Mouse (Mus musculus) hindbrain, embryonic 13.5 days (tissue): ENCODE data around the gene Dctn1. TPM values are rescaled to one million over a fixed set of nuclear protein-coding genes. Genes with fewer than 3 reads are reported as not detected.

Experiments
- ATAC-seq: fragments of 200-750 bp; cut with Nextera tagmentation; 2 replicates; pipeline ENCODE4 v1.8.0; 2017; ENCODE audit warnings: moderate TSS enrichment; ENCODE audit not compliant: low FRiP score
- H3K27ac ChIP-seq: fragments of 300-500 bp; sonication (generic); 2 replicates; pipeline ENCODE4 v1.5.1; 2015; ENCODE audit warnings: inconsistent platforms, mild to moderate bottlenecking, moderate library complexity
- H3K27me3 ChIP-seq: fragments of 300-500 bp; sonication (generic); 2 replicates; pipeline ENCODE4 v1.6.1; 2015; ENCODE audit warnings: mild to moderate bottlenecking, inconsistent platforms
- H3K36me3 ChIP-seq: fragments of 300-500 bp; sonication (generic); 2 replicates; pipeline ENCODE4 v1.6.1; 2015; ENCODE audit warnings: mild to moderate bottlenecking, inconsistent platforms
- H3K4me1 ChIP-seq: fragments of 300-500 bp; sonication (generic); replicated peaks from 2 replicates; pipeline ENCODE4 v1.6.1; 2015; ENCODE audit warnings: inconsistent platforms
- H3K4me2 ChIP-seq: fragments of 300-500 bp; sonication (generic); 2 replicates; pipeline ENCODE4 v1.6.1; 2015; ENCODE audit warnings: inconsistent platforms, mild to moderate bottlenecking, moderate library complexity
- H3K4me3 ChIP-seq: fragments of 300-500 bp; sonication (generic); 2 replicates; pipeline ENCODE4 v1.5.1; 2015; ENCODE audit warnings: mild to moderate bottlenecking, inconsistent platforms
- H3K9ac ChIP-seq: fragments of 300-500 bp; sonication (generic); 2 replicates; pipeline ENCODE4 v1.6.1; 2015; ENCODE audit warnings: mild to moderate bottlenecking, inconsistent platforms
- H3K9me3 ChIP-seq: fragments of 300-500 bp; sonication (generic); 2 replicates; pipeline ENCODE4 v1.6.1; 2016; ENCODE audit warnings: inconsistent platforms
- WGBS: fragments of 180-500 bp; shearing (Covaris S2); methylation state at CpG from one replicate; pipeline ENCODE4 v1.1.7; 2015; 5-methylcytosine and 5-hydroxymethylcytosine counted together
- polyA plus RNA-seq: library from polyadenylated mRNA; unstranded; fragments of >200 nt; fragmentation: Nextera tagmentation; extraction: Ambion mirVana; gene quantifications from 2 replicates; pipeline ENCODE4 v1.2.1, GENCODE M21; 2015

The Dctn1 gene
- polyA plus RNA-seq, 1 experiment from 2014 or later: 142 TPM

- Histone ChIP-seq H3K27ac (no peak overlapping the region), H3K4me3 (no peak overlapping the region), H3K27me3 (no peaks in the 10 kb centered on the region), H3K36me3 (no peaks in the 10 kb centered on the region), H3K4me2 (no peak overlapping the region), H3K9ac (no peak overlapping the region), H3K4me1 (peaks cover 19% of the 10 kb centered on the region), H3K9me3 (no peaks in the 10 kb centered on the region)
- ATAC-seq: no peak
- 91% methylated on average over 2 of the region's 2 CpGs for WGBS
Measured at GRCm38 (mm10) chr6:83208050-83208400, 42.3 kb downstream of the Dctn1 start.

- H3K9me3 ChIP-seq: no peaks in the 10 kb centered on the region
- WGBS: 52% methylated on average over 2 of the region's 2 CpGs
- ATAC-seq: no peak; the same call in 1 of the 2 replicates
Measured at GRCm38 (mm10) chr6:83210495-83210894, 44.8 kb downstream of the Dctn1 start.

GRCm38 (mm10) chr6:83211526-83211925, 45.8 kb downstream of the Dctn1 start:
- no peaks in the 10 kb centered on the region for H3K9me3 ChIP-seq
- peaks cover 23% of the 10 kb centered on the region for H3K4me1 ChIP-seq
- H3K9ac ChIP-seq: 0 out of 2 replicates have a peak overlapping the region, but pooled peaks have one; percentile 21
- H3K27me3 ChIP-seq: no peaks in the 10 kb centered on the region
- H3K4me2 ChIP-seq: no peak overlapping the region
- peak overlapping the region; percentile 52; the same call in 1 of the 2 replicates for H3K27ac ChIP-seq
- WGBS: 18% methylated on average over 5 of the region's 5 CpGs
- no peak overlapping the region for H3K4me3 ChIP-seq
- ATAC-seq: no peak
- H3K36me3 ChIP-seq: no peaks in the 10 kb centered on the region

More at GRCm38 (mm10) chr6:83210495-83210894, 44.8 kb downstream of the Dctn1 start:
- H3K27me3 ChIP-seq: no peaks in the 10 kb centered on the region
- peaks cover 21% of the 10 kb centered on the region for H3K4me1 ChIP-seq
- H3K9ac ChIP-seq: no peak overlapping the region
- H3K4me3 ChIP-seq: no peak overlapping the region
- no peak overlapping the region for H3K4me2 ChIP-seq
- no peaks in the 10 kb centered on the region for H3K36me3 ChIP-seq
- H3K27ac ChIP-seq: no peak overlapping the region

GRCm38 (mm10) chr6:83215002-83215666, 49.4 kb downstream of the Dctn1 start:
- 14% methylated on average over 7 of the region's 7 CpGs for WGBS
- H3K4me1 ChIP-seq: peaks cover 20% of the 10 kb centered on the region
- no peaks in the 10 kb centered on the region for H3K9me3 ChIP-seq
- H3K9ac ChIP-seq: no peak overlapping the region
- ATAC-seq: peak; percentile 91
- H3K4me2 ChIP-seq: no peak overlapping the region
- no peaks in the 10 kb centered on the region for H3K27me3 ChIP-seq
- no peaks in the 10 kb centered on the region for H3K36me3 ChIP-seq
- no peak overlapping the region; the same call in 1 of the 2 replicates for H3K27ac ChIP-seq
- no peak overlapping the region for H3K4me3 ChIP-seq

GRCm38 (mm10) chr6:83219814-83220213, 54.1 kb downstream of the Dctn1 start, which contains the start of gene Slc4a5:
Slc4a5 (plus strand) TSS chr6:83219828.
- H3K9me3 ChIP-seq: no peaks in the 10 kb centered on the region
- 0 out of 2 replicates have a peak, but pooled peaks cover 5% of the 10 kb centered on the region for H3K27me3 ChIP-seq
- 0 out of 2 replicates have a peak, but pooled peaks cover 4% of the 10 kb centered on the region for H3K4me1 ChIP-seq
- no peak for ATAC-seq
- H3K36me3 ChIP-seq: no peaks in the 10 kb centered on the region
- no peak within 1 kb of the TSS for H3K27ac ChIP-seq
- WGBS: 75% methylated on average over 3 of the region's 3 CpGs
- H3K4me2 ChIP-seq: no peak within 1 kb of the TSS
- no peak within 1 kb of the TSS for H3K9ac ChIP-seq
- H3K4me3 ChIP-seq: no peak within 1 kb of the TSS

- Histone ChIP-seq H3K27ac (no peak overlapping the region), H3K4me1 (peaks cover 9% of the 10 kb centered on the region), H3K27me3 (peaks cover 24% of the 10 kb centered on the region), H3K9ac (no peak overlapping the region), H3K9me3 (no peaks in the 10 kb centered on the region), H3K4me2 (no peak overlapping the region), H3K36me3 (no peaks in the 10 kb centered on the region), H3K4me3 (no peak overlapping the region)
- ATAC-seq: no peak
- WGBS: 40% methylated on average over 2 of the region's 2 CpGs
Measured at GRCm38 (mm10) chr6:83231486-83231885, 65.8 kb downstream of the Dctn1 start.

GRCm38 (mm10) chr6:83233306-83233705, 67.6 kb downstream of the Dctn1 start:
- Histone ChIP-seq H3K9me3 (no peaks in the 10 kb centered on the region), H3K27me3 (peaks cover 25% of the 10 kb centered on the region), H3K4me3 (no peak overlapping the region), H3K4me2 (no peak overlapping the region), H3K36me3 (no peaks in the 10 kb centered on the region), H3K27ac (no peak overlapping the region), H3K4me1 (peaks cover 17% of the 10 kb centered on the region), H3K9ac (no peak overlapping the region)
- ATAC-seq: no peak
- WGBS: 81% methylated on average over 4 of the region's 4 CpGs

- 1% methylated on average over 14 of the region's 14 CpGs for WGBS
Measured at GRCm38 (mm10) chr6:83234280-83234741, 68.6 kb downstream of the Dctn1 start.

GRCm38 (mm10) chr6:83237123-83237522, 71.4 kb downstream of the Dctn1 start:
- WGBS: 3% methylated on average over 9 of the region's 9 CpGs
- Histone ChIP-seq H3K36me3 (no peaks in the 10 kb centered on the region), H3K27me3 (peaks cover 46% of the 10 kb centered on the region), H3K9ac (0 out of 2 replicates have a peak overlapping the region, but pooled peaks have one; percentile 8), H3K4me2 (peak overlapping the region; percentile 33), H3K4me3 (no peak overlapping the region), H3K4me1 (peaks cover 17% of the 10 kb centered on the region), H3K9me3 (no peaks in the 10 kb centered on the region), H3K27ac (no peak overlapping the region)
- 0 out of 2 replicates have a peak, but pooled peaks have one; percentile 39 for ATAC-seq

More at GRCm38 (mm10) chr6:83234280-83234741, 68.6 kb downstream of the Dctn1 start:
- no peak overlapping the region for H3K27ac ChIP-seq
- peak overlapping the region; percentile 39; the same call in 1 of the 2 replicates for H3K9ac ChIP-seq
- no peaks in the 10 kb centered on the region for H3K36me3 ChIP-seq
- ATAC-seq: 0 out of 2 replicates have a peak, but pooled peaks have one; percentile 49
- no peaks in the 10 kb centered on the region for H3K9me3 ChIP-seq
- H3K4me1 ChIP-seq: peaks cover 17% of the 10 kb centered on the region
- peaks cover 34% of the 10 kb centered on the region for H3K27me3 ChIP-seq
- peak overlapping the region; percentile 43 for H3K4me2 ChIP-seq
- no peak overlapping the region for H3K4me3 ChIP-seq

GRCm38 (mm10) chr6:83244422-83245061, 78.8 kb downstream of the Dctn1 start:
- no peak for ATAC-seq
- H3K27me3 ChIP-seq: peaks cover 10% of the 10 kb centered on the region; the same call in 1 of the 2 replicates
- no peaks in the 10 kb centered on the region for H3K9me3 ChIP-seq
- no peak overlapping the region for H3K9ac ChIP-seq
- H3K36me3 ChIP-seq: no peaks in the 10 kb centered on the region
- WGBS: 68% methylated on average over 10 of the region's 10 CpGs
- H3K4me1 ChIP-seq: no peaks in the 10 kb centered on the region
- no peak overlapping the region for H3K4me2 ChIP-seq
- no peak overlapping the region for H3K4me3 ChIP-seq
- no peak overlapping the region for H3K27ac ChIP-seq

GRCm38 (mm10) chr6:83245134-83245533, 79.4 kb downstream of the Dctn1 start:
- Histone ChIP-seq H3K27me3 (0 out of 2 replicates have a peak, but pooled peaks cover 6% of the 10 kb centered on the region), H3K4me3 (no peak overlapping the region), H3K4me1 (no peaks in the 10 kb centered on the region), H3K9ac (no peak overlapping the region), H3K4me2 (no peak overlapping the region), H3K9me3 (no peaks in the 10 kb centered on the region), H3K36me3 (no peaks in the 10 kb centered on the region), H3K27ac (no peak overlapping the region)
- no peak for ATAC-seq
- 88% methylated on average over 6 of the region's 6 CpGs for WGBS

- WGBS: 88% methylated on average over 1 of the region's 1 CpGs
- Histone ChIP-seq H3K27me3 (0 out of 2 replicates have a peak, but pooled peaks cover 4% of the 10 kb centered on the region), H3K4me1 (no peaks in the 10 kb centered on the region), H3K9me3 (no peaks in the 10 kb centered on the region), H3K4me2 (no peak overlapping the region), H3K4me3 (no peak overlapping the region), H3K36me3 (no peaks in the 10 kb centered on the region), H3K9ac (no peak overlapping the region), H3K27ac (no peak overlapping the region)
- no peak for ATAC-seq
Measured at GRCm38 (mm10) chr6:83245997-83246396, 80.3 kb downstream of the Dctn1 start.
